Comparison of ENCODE assay signal across 8 mouse cellular contexts in the genomic region with DNA sequence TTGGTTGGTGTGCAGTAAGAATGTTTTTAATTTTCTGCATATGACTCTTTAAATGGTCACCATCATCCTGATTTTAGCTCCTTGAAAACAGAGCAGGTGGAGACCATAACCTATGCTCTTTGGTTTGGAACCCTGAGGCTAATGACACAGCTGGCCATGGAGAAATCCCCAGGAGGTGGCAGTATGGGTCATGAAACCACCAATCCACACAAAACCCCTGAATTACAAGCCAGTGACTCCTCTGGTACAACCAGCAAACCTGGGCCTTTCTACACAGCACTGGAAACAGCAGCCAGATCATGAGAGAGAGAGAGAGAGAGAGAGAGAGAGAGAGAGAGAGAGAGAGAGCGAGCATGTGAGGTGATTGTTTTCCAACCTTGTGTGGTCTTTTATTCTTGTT. TPM values are rescaled to one million over a fixed set of nuclear protein-coding genes. Genes with fewer than 3 reads are reported as not detected.
DNase-seq lines count a peak whose midpoint lies in the region; ATAC-seq and TF ChIP-seq lines count a peak whose summit lies in the region.

No protein-coding gene starts in this region.

- 83% methylated on average over 1 of the region's 1 CpGs for WGBS in liver, adult 2 months
- WGBS in liver, embryonic 12.5 days (ENCODE audit: insufficient replicate concordance) = 56% methylated on average over 1 of the region's 1 CpGs
- WGBS in hindbrain, postnatal 0 days = 85% methylated on average over 1 of the region's 1 CpGs
- WGBS in limb, embryonic 11.5 days = 63% methylated on average over 1 of the region's 1 CpGs

- H3K9me3 ChIP-seq in liver, embryonic 12.5 days (replicated peaks) = no peaks in the 10 kb centered on the region
- no peaks in the 10 kb centered on the region for H3K9me3 ChIP-seq in hindbrain, postnatal 0 days (ENCODE audit: low read length)
- no peaks in the 10 kb centered on the region for H3K9me3 ChIP-seq in limb, embryonic 11.5 days (ENCODE audit: control insufficient read depth, low read length)

- no peaks in the 10 kb centered on the region for H3K36me3 ChIP-seq in liver, adult 2 months (ENCODE audit: control insufficient read depth, insufficient read depth, low read length)
- H3K36me3 ChIP-seq in liver, embryonic 12.5 days = no peaks in the 10 kb centered on the region
- H3K36me3 ChIP-seq in hindbrain, postnatal 0 days (ENCODE audit: insufficient read depth, low read length) = no peaks in the 10 kb centered on the region
- no peaks in the 10 kb centered on the region for H3K36me3 ChIP-seq in limb, embryonic 11.5 days (ENCODE audit: control insufficient read depth, insufficient read depth, low read length)

- H3K4me1 ChIP-seq in liver, adult 2 months (ENCODE audit: control insufficient read depth, insufficient read depth, low read length) = no peaks in the 10 kb centered on the region
- no peaks in the 10 kb centered on the region for H3K4me1 ChIP-seq in liver, embryonic 12.5 days
- H3K4me1 ChIP-seq in hindbrain, postnatal 0 days (ENCODE audit: insufficient read depth, low read length) = no peaks in the 10 kb centered on the region
- 0 out of 2 replicates have a peak, but pooled peaks cover 2% of the 10 kb centered on the region for H3K4me1 ChIP-seq in limb, embryonic 11.5 days (ENCODE audit: control insufficient read depth, insufficient read depth, low read length)

- H3K27me3 ChIP-seq in liver, adult 2 months (ENCODE audit: control insufficient read depth, insufficient read depth, low read length) = no peaks in the 10 kb centered on the region
- H3K27me3 ChIP-seq in liver, embryonic 12.5 days (replicated peaks) = no peaks in the 10 kb centered on the region
- no peaks in the 10 kb centered on the region for H3K27me3 ChIP-seq in hindbrain, postnatal 0 days (ENCODE audit: insufficient read depth, low read length)
- no peaks in the 10 kb centered on the region for H3K27me3 ChIP-seq in limb, embryonic 11.5 days (ENCODE audit: control insufficient read depth, insufficient read depth, low read length)

- no peak for TF ChIP-seq POLR2A in liver, adult 2 months (IDR thresholded peaks at IDR 0.05; ENCODE audit: extremely low read depth, insufficient read depth, low read length)

- no peak overlapping the region for H3K4me2 ChIP-seq in liver, embryonic 12.5 days
- no peak overlapping the region for H3K4me2 ChIP-seq in hindbrain, postnatal 0 days (ENCODE audit: low read depth, low read length)
- no peak overlapping the region for H3K4me2 ChIP-seq in limb, embryonic 11.5 days (ENCODE audit: low read depth, severe bottlenecking)

- no peak overlapping the region for H3K27ac ChIP-seq in liver, adult 2 months (replicated peaks; ENCODE audit: insufficient read depth, low read depth, low read length)
- no peak overlapping the region for H3K27ac ChIP-seq in liver, embryonic 12.5 days
- H3K27ac ChIP-seq in hindbrain, postnatal 0 days = no peak overlapping the region
- no peak overlapping the region for H3K27ac ChIP-seq in limb, embryonic 11.5 days (replicated peaks; ENCODE audit: low read depth, low read length)

- no peak for ATAC-seq in liver, embryonic 12.5 days
- peak; percentile 47; the same call in 1 of the 2 replicates for ATAC-seq in hindbrain, postnatal 0 days
- ATAC-seq in limb, embryonic 11.5 days (ENCODE audit: insufficient number of reproducible peaks, low FRiP score, low TSS enrichment, low read depth) = peak; percentile 71; the same call in 1 of the 2 replicates
- ATAC-seq in inflammation-experienced regulatory T-cells, adult 6 months = no peak

- no peak overlapping the region for H3K9ac ChIP-seq in liver, adult 2 months (ENCODE audit: low read depth, low read length)
- no peak overlapping the region for H3K9ac ChIP-seq in liver, embryonic 12.5 days
- no peak overlapping the region for H3K9ac ChIP-seq in hindbrain, postnatal 0 days (replicated peaks; ENCODE audit: low read length)
- H3K9ac ChIP-seq in limb, embryonic 11.5 days (ENCODE audit: low read length) = no peak overlapping the region

- H3K4me3 ChIP-seq in liver, adult 2 months (ENCODE audit: insufficient read depth, low read depth, low read length) = no peak overlapping the region
- no peak overlapping the region for H3K4me3 ChIP-seq in liver, embryonic 12.5 days
- H3K4me3 ChIP-seq in hindbrain, postnatal 0 days (ENCODE audit: low read length) = no peak overlapping the region
- H3K4me3 ChIP-seq in limb, embryonic 11.5 days (ENCODE audit: low read depth, low read length) = no peak overlapping the region

- peak; percentile 60 for TF ChIP-seq CTCF in liver, adult 2 months (IDR thresholded peaks at IDR 0.05; ENCODE audit: low read depth, low read length)
- peak; percentile 71 for TF ChIP-seq CTCF in hindbrain, postnatal 0 days (IDR thresholded peaks at IDR 0.05; ENCODE audit: low read depth)

- no peaks in the 10 kb centered on the region for H3K79me2 ChIP-seq in liver, adult 2 months (ENCODE audit: control insufficient read depth, insufficient read depth, low read length)

- peak; percentile 67 for DNase-seq in liver, adult 2 months (ENCODE audit: extremely low read depth, low read depth, low spot score)
- DNase-seq in ZHBTc4 (ENCODE audit: low read depth, low spot score) = peak; percentile 55
- peak; percentile 69 for DNase-seq in embryo, embryonic 10 days (ENCODE audit: low spot score)
- DNase-seq in hindbrain, postnatal 0 days (ENCODE audit: low spot score) = peak; percentile 62
- DNase-seq in limb, embryonic 11.5 days (ENCODE audit: low spot score) = peak; percentile 75
- DNase-seq in naive thymus-derived CD4-positive, alpha-beta T cell, adult 2 months (ENCODE audit: low read depth) = peak; percentile 20

RNA-seq across cellular contexts. Expression of a gene that starts 38.2 kb away (rescaled TPM):
- 78.1 and 81.3 TPM in 2 replicates for total RNA-seq in liver, adult 2 months (2014; rRNA removed)
- polyA plus RNA-seq in liver, adult 2 months (2012; rRNA removed) = 30.0 and 40.8 TPM in 2 replicates
- 17.2 and 19.6 TPM in 2 replicates for polyA plus RNA-seq in liver, embryonic 12.5 days (2016; fragmentation: Nextera tagmentation; extraction: Ambion mirVana)
- total RNA-seq in hindbrain, postnatal 0 days (2014; rRNA removed) = 29.8 and 35.3 TPM in 2 replicates
- 15.9 and 18.6 TPM in 2 replicates for polyA plus RNA-seq in hindbrain, postnatal 0 days (2015; fragmentation: Nextera tagmentation; extraction: Ambion mirVana)
- polyA plus RNA-seq in limb, embryonic 11.5 days (2014; fragmentation: Nextera tagmentation; extraction: Ambion mirVana) = 132 and 134 TPM in 2 replicates
- 100 to 1,000 TPM; 191 to 238 (median 213) TPM for polyA plus RNA-seq in inflammation-experienced regulatory T-cells, adult 6 months (2017; shearing (Covaris generic))

RNA-seq across cellular contexts. Expression of a gene that starts 38.4 kb away (rescaled TPM):
- 1,448 and 1,888 TPM in 2 replicates for total RNA-seq in liver, adult 2 months (2014; rRNA removed)
- polyA plus RNA-seq in liver, adult 2 months (2012; rRNA removed) = 1,550 and 1,804 TPM in 2 replicates
- not detected in 2 replicates for polyA plus RNA-seq in liver, embryonic 12.5 days (2016; fragmentation: Nextera tagmentation; extraction: Ambion mirVana)
- 2.1 TPM in 1 of 2 replicates, not detected in the other for total RNA-seq in hindbrain, postnatal 0 days (2014; rRNA removed)
- polyA plus RNA-seq in hindbrain, postnatal 0 days (2015; fragmentation: Nextera tagmentation; extraction: Ambion mirVana) = 0.50 and 0.78 TPM in 2 replicates
- polyA plus RNA-seq in limb, embryonic 11.5 days (2014; fragmentation: Nextera tagmentation; extraction: Ambion mirVana) = 0.13 TPM in 1 of 2 replicates, not detected in the other
- polyA plus RNA-seq in inflammation-experienced regulatory T-cells, adult 6 months (2017; shearing (Covaris generic)) = not detected

Comparison
In these comparisons a context has a peak if more than half of its experiments do, and no peak if none do; other contexts are left out.
1. RNA of a gene that starts 38.4 kb away (polyA plus RNA-seq): 1,550 to 1,804 TPM in liver, adult 2 months; 0.50 to 0.78 TPM in hindbrain, postnatal 0 days, 0.13 TPM in limb, embryonic 11.5 days, not detected in liver, embryonic 12.5 days and not detected in inflammation-experienced regulatory T-cells, adult 6 months; every median in the first group is over 100 times any median in the second.
2. DNase-seq: peak in every context shown above with its lines; median percentile 75 in limb, embryonic 11.5 days; 69 in embryo, embryonic 10 days; 67 in liver, adult 2 months; 62 in hindbrain, postnatal 0 days; 55 in ZHBTc4; 20 in naive thymus-derived CD4-positive, alpha-beta T cell, adult 2 months.
3. ATAC-seq: peak in hindbrain, postnatal 0 days (single experiment) and limb, embryonic 11.5 days (single experiment); none in liver, embryonic 12.5 days (single experiment) and inflammation-experienced regulatory T-cells, adult 6 months (single experiment).